Mouse (Mus musculus) spleen, embryonic (tissue): ENCODE results near the gene Sval1.

Experiments used
- CTCF ChIA-PET: fragments of 350-600 bp; sonication (Branson Sonifier 250); formaldehyde crosslinking; loops from one replicate; lab custom pipeline; 2022; lab: Charles Lee

The Sval1 gene

GRCm38 (mm10) chr6:41951330-41951729, at the start of gene Sval1:
Gene Sval1, plus strand, starts transcription at chr6:41951630.
- CTCF ChIA-PET, result no interaction called here

- CTCF ChIA-PET, result no interaction called here
Observed at GRCm38 (mm10) chr6:41911625-41912024, 39.8 kb upstream of the Sval1 start.

GRCm38 (mm10) chr6:41914883-41915282, 36.5 kb upstream of the Sval1 start:
- CTCF ChIA-PET, result no interaction called here

- CTCF ChIA-PET, result no interaction called here
Observed at GRCm38 (mm10) chr6:41967840-41968239, 16.4 kb downstream of the Sval1 start, which contains the start of gene Sval3. Gene Sval3, plus strand, starts transcription at chr6:41968140.
